Mouse (Mus musculus) mammary gland, adult 2 months (tissue): ENCODE data around the gene Mobp. TPM values are rescaled to one million over a fixed set of nuclear protein-coding genes. Genes with fewer than 3 reads are reported as not detected.

Source experiments
- polyA plus RNA-seq: library from polyadenylated mRNA; depleted of rRNA; stranded (reverse); fragments of >200 nt; gene quantifications from 2 replicates; pipeline ENCODE4 v1.2.3, GENCODE M21; 2012; ENCODE audit warnings: low replicate concordance; rRNA removed

Mobp gene
- 0.52 TPM in 1 of 2 replicates, not detected in the other for polyA plus RNA-seq

DNA sequence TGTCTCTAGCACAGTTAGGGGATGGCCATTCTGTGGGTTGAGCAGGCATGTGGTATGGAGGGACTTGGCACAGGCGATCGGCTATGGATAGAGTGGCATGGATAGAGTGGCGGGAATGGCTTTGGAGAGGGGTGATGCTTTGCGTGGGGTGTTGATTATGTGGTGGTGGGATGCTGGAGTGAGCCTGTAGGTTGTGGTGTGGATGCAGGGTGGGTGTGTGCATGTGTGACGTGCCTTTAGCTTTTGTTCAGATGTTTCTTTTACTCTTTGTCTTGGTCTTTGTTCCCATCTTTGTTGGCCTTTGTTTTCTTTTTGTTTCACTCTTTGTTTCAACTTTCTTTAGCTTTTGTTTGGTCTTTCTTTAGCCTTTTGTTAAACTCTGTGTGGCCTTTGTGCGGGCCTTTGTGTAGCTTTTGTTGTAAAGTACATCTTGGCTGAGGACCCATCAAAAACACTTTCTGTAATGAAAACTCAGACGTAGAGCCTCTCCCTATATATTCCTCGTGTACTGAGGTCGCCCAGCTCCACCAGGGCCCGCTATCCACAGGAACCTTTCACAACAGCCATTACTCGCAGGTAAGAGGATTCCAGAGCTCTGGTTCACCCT, at the start of gene Mobp:
TSS of gene Mobp (plus strand) at position 486 of the 607 bp plus-strand sequence.

DNA sequence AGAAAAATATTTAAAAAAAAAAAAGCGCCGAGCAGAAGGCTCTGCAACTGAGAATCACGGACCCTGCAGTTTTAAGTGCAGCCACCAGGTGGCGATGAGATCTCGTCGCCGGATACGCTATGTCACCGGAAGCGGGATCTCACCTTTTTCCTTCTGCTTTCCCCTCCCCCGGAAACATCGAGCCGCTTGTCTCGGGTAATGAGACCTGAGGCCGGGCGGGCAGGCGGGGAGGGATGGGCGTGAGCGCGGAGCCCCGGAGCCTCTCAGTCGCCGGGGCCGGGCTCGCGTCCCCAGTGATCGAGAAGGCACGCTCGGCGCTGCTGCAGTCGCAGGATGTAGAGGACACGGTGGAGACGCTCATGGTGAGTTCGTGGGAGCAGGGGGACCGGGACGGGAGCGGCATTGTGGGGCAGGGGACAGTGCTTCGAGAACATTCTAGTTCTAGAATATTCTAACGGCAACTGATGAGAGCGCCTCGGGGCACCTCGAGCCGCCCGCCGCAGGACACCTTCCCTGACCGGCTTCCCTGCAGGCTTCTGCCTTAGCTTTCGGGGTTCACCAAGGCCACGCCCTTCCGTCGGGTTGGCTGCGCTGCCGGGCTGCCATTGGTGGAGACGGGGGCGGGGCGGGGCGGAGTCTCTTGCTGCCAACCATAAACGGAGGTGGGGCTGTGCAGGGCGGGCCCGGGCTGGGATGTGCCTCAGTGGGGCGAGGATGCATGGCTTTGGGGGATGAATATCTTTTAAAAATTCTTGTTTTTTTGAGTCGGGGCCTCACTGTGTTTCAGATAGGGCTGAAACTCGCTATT, 39.1 kb upstream of the Mobp start, which contains the start of gene Slc25a38:
TSS of gene Slc25a38 (plus strand) at position 164 of the 808 bp plus-strand sequence.

DNA sequence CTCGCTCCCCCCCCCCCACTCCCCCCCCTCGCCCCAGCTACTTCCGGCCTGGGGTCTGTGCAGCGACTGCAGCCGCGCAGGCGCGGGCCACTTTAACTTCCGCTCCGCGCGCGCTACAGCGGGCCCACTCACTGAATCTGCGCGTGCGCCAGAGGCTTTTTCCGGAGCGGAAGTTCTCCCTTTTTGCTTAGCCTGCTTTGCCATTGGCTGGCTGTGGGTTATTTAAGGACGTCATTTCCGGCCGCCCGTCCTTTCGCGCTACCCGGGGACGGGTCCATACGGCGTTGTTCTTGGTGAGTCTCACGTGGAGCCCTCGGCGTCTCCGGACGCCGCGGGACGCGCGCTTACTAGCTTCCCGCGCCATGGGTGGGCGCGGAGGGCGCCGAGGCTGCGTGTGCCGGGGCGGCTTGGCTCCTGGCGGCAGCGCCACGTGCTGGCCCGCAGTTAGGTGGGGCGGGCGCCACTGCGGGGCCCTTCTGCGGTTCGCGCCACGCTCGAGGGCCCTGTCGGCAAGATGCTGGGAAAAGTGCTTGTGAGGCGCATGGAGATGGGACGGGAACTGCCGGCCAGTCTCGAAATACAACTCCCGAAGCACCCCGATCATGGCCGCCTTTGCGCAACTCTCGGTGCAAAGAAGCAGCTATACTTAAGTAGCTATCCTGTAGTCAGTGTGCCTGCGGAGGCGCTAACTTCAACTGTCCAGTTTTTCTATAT, 21.8 kb upstream of the Mobp start, which contains the start of gene Rpsa:
TSS of gene Rpsa (plus strand) at position 152 of the 714 bp plus-strand sequence.

Other genes starting within 250 kb of the Mobp start
- 19.6 and 20.2 TPM in 2 replicates for gene Gorasp1, start 212.1 kb upstream of the Mobp start, polyA plus RNA-seq
- 0.04 TPM in 1 of 2 replicates, not detected in the other for gene Ttc21a, start 212.1 kb upstream of the Mobp start, polyA plus RNA-seq
- 33.6 and 79.3 TPM in 2 replicates for gene Csrnp1, start 165.0 kb upstream of the Mobp start, polyA plus RNA-seq
- 0.10 and 6.6 TPM in 2 replicates for gene Xirp1, start 126.1 kb upstream of the Mobp start, polyA plus RNA-seq
- 6.1 and 7.7 TPM in 2 replicates for gene Cx3cr1, start 79.8 kb upstream of the Mobp start, polyA plus RNA-seq
- gene Ccr8, start 57.6 kb upstream of the Mobp start, polyA plus RNA-seq, result 2.1 and 3.3 TPM in 2 replicates
- 34.4 and 38.0 TPM in 2 replicates for gene Slc25a38, start 39.3 kb upstream of the Mobp start, polyA plus RNA-seq
- gene Rpsa, start 22.0 kb upstream of the Mobp start, polyA plus RNA-seq, result 3,365 and 4,378 TPM in 2 replicates
- gene Myrip, start 151.8 kb downstream of the Mobp start, polyA plus RNA-seq, result 1.4 and 1.8 TPM in 2 replicates